Mouse (Mus musculus): Measurements from ENCODE around the gene Ehd3. TPM values are rescaled to one million over a fixed set of nuclear protein-coding genes. Genes with fewer than 3 reads are reported as not detected.
A peak's percentile ranks its signal among the peaks of the same experiment; 100 is the strongest.

The Ehd3 gene
- total RNA-seq (2014; fragmentation: Nextera tagmentation) (1.4 and 5.9 TPM in 2 replicates), total RNA-seq (2017) (3.3 and 3.9 TPM in 2 replicates)

DNA sequence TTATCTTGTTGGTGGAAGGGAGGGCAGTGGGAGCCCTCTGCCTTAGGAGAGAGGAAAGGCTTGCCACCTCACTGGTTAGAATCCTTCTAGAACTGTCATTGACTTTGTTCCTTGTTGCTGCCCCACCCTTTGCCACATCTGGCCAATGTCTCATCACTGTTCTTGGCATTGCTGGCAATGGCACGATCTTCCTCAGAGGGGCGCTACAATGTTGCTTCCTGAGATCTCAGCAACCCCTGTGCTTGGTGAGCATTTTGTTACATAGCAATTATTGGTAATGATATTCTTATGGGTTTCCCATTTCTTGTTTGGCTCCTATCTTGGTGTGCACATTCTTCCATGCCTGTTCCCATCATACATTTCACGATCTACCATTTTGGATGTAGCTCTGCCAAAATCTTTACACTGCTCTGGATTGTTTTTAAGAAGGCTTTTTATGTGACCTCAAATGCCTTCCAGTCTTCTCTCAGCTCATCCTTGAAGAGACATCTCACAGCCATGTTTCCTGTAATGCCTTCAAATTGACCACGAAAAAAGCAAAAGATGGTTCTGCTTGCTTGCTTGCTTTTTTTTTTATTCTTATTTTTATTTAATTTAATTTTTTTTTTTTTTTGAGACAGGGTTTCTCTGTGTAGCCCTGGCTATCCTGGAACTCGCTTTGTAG is at the start of gene Ehd3:
Ehd3 (plus strand) TSS at position 614 of the 664 bp plus-strand sequence.
- no peak for ATAC-seq (replicated peaks; ENCODE audit: low FRiP score, low TSS enrichment, poor library complexity, severe bottlenecking)

DNA sequence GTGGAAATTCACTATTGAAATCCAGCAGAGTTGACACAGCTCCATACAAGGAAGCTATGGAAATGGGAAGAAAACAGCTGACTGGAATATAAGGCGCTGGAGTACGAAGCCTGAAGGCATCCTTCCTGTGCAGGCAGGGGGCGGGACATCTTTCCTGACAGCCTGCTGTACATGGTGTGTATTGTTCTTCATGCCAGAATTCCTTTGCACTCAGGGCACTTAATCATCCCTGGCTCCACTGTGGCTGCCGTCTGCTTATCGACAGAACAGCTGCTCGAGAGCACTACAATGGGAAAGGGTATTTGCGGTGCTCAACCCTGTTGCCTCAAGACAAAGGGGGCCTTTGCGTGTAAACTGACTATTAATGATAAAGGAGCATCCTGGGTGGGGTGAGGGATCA is 33.0 kb upstream of the Ehd3 start:
- no peak for ATAC-seq (replicated peaks; ENCODE audit: low FRiP score, low TSS enrichment, poor library complexity, severe bottlenecking)

DNA sequence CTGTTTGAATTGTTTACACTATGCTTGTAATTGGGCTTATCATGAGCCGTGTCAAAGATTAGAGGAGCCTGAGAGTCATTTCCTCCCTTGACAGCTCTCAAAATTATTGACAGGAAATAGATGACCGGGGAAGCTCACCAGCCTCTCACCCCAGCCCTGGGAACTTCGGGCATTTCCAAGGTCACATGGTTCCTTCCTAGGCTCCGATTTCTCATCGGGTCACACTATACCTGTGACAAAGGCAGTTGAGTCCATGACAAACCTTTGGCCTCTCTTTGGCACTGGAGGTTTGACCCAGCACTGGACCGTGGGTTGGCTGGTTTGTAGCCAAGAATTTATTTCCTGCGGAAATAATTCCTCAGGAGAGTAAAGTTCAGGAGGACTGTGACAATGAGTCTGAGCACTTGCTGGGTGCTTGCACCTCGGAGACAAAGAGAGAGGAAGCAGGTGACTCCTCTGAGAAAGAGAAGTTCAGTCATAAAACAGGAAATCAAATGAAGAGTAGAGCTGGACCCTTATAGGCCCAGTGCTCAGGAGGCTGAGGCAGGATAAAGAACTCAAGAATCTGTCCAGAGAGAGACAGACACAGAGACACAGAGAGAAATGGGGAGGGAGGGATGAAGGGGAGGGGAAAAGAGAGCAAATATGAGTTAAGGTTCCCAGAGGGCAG is 17.2 kb upstream of the Ehd3 start:
- no peak for ATAC-seq (replicated peaks; ENCODE audit: low FRiP score, low TSS enrichment, poor library complexity, severe bottlenecking)

DNA sequence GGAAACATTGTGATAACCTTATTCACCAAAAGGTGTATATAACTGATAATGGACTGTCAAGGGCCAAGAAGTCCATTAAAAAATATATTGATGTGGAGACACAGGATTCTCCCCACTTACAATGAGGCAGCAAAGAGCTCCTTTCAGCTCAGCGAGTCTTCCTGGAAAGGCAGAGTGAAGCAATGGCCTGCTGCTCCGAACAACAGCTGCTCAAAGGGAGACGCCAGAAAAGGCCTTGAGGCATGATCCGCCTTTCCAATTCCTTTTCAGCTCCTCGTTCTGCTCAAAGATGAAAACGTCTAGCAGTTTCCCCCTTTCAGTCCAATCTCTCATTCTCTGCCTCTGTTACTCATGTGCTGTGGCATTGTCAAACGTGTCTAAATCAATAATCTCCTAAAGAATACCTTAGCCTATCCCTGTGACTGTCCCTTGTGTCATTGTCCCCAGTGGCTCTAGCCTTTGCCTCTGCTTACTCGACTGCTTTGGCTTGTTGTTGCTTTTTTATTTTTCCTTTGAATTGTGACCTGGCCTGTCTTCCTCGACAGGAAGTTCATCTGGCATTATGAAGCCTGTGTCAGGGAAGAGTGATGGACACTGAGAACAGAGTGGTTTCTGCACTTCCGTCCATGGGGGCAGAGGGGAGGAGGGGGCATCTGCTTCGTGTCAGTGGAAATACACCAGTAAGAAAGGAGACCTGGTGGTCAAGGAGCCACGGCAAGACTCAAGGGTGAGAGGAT is 13.5 kb upstream of the Ehd3 start:
- ATAC-seq (replicated peaks; ENCODE audit: low FRiP score, low TSS enrichment, poor library complexity, severe bottlenecking) = no peak

DNA sequence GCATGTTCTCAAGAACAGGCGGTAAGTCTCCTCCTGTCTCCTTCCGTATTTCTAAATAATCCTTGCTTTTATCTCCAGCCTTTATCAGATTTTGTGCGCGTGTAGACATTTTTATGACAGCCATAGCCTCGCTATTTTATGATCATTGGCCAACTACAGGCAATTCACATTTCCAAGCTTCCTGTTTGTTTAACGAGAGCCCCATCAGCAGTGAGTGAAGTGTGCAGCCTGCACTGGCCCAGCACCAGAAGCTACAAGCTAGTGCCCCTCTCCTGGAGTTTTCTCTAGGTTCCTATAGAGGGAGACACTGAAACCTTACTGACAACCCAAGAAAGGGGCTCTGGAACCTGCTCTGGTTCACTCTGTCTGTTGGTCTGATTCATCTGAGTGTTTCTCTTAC is 7.1 kb upstream of the Ehd3 start:
- no peak for ATAC-seq (replicated peaks; ENCODE audit: low FRiP score, low TSS enrichment, poor library complexity, severe bottlenecking)

DNA sequence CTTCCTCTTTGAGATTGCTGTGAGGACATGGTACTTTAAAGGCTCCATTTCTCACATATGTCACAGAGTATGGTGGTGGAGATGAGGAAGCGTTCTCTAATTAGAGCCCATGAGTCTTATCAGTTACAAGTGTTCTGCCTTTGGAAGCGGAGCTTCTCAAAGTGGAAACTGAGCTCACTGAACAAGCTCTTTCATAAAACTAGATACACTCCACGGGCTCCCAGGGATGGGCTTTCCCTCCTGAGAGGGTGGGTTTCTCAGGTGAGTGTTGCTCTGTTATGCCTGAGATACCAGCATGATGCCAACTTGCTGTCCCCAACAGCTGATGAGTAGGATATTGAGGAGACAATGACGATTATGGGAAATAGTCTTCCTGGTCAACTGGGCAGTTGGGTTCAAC is 6.2 kb upstream of the Ehd3 start:
- no peak for ATAC-seq (replicated peaks; ENCODE audit: low FRiP score, low TSS enrichment, poor library complexity, severe bottlenecking)

DNA sequence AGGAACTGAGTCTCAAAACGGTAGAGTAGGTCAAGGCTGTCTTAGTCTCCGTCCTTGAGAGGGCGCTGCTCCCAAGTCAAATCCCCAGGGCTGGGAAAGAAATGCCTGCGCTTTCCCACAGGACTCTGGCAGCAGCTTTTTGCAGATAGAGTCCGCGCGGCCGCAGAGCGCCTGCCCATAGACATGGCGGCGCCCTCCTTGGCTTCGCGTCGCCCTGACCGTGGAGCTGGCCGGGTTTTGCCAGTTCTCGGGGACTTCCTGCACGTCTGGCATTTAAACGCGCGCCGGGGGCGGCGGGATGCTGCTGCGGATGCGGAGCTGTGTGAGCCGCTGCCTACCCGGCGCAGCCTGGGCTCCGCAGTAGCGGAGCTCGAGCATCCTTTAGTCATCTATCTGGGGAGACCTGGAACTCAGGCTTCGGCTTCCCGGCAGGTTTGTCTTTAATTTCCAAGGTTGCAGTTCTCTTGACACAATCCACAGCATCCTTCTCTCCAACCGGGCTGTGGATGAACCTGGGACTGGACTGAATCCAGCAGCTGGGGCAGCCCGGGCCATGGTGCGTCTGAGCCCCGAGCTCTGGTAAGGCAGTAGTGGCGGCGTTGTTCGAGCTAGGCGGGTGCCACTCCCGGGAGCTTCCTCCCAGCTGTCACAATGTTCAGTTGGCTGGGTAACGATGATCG is 798 bp downstream of the Ehd3 start:
- ATAC-seq (replicated peaks; ENCODE audit: low FRiP score, low TSS enrichment, poor library complexity, severe bottlenecking) = peak; percentile 83

DNA sequence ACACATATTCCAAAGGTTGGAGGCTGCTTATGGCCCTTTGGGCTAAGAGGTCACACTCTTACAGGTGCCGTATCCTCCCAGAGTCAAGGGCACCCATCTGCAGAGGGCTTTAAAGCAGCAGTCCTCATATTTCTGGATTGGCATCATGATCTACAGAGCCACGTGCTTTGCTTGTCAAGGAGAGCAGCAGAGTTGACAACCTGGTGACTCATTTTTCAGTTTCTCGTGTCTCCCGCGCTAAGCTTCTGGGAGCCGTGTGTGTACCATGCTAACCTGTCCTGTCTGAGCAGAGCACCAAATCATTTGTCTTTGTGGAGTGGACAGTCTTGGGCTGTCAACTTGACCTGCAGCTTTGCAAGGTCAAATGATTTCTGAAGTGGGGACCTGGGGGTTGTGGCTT is 2.4 kb downstream of the Ehd3 start:
- ATAC-seq (replicated peaks; ENCODE audit: low FRiP score, low TSS enrichment, poor library complexity, severe bottlenecking) = no peak

DNA sequence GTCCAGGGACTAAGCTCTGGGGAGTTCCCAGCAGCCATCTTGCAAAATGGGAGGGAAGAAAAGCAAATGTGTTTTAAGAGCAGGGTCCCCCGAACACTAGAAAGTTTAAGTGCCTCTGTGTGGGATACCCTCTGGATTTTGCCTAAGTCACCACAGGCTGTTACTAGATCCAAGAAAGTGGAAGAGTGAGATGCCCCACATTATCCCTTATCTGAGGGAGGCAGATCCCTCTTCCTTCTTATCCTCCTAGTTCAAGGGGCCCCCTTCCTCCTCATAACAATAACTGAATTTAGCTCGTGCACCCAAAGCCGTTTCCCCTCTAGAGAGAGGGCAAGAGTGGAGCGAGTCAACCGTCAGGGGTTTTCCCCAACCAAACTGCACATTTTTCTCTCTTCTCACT is 3.3 kb downstream of the Ehd3 start:
- ATAC-seq (replicated peaks; ENCODE audit: low FRiP score, low TSS enrichment, poor library complexity, severe bottlenecking) = no peak

DNA sequence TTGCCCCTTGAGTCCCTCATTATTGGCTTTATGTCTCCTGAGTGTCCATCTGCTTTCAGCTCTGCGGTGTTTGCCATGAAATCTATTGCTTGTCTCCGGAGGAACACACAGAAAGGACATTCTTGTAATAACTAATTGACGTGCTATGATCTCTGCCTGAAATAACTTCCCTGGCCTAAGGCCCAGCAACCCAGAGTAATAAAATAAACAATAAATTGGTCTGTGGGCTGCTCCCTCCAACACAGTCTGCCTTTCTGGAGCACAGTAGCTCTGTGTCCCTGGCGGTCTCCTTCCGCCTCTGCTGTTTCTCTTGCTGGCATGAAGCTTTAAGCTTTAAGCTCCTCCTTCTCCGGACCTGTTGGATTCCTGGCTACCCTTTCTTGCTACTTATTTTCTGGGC is 4.5 kb downstream of the Ehd3 start:
- no peak for ATAC-seq (replicated peaks; ENCODE audit: low FRiP score, low TSS enrichment, poor library complexity, severe bottlenecking)

DNA sequence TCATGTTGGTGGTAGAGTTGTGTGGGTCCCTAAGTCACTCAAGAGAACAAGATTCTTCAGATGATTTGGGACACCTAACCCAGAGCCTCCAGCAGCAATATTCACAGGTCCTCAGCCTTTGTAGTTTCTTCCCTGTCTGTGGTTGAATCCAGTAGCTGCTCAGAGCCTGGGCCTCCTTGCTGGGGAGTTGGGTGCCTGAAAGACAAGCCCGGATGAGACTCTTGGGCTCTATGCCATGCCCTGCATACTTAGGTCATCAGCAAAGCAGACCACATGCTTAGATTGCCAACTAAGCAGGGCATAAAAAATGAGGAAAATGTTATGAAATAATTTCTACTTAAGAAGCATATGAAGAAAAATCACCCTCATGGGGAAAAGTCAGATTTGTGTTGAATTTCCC is 6.9 kb downstream of the Ehd3 start:
- ATAC-seq (replicated peaks; ENCODE audit: low FRiP score, low TSS enrichment, poor library complexity, severe bottlenecking) = no peak

DNA sequence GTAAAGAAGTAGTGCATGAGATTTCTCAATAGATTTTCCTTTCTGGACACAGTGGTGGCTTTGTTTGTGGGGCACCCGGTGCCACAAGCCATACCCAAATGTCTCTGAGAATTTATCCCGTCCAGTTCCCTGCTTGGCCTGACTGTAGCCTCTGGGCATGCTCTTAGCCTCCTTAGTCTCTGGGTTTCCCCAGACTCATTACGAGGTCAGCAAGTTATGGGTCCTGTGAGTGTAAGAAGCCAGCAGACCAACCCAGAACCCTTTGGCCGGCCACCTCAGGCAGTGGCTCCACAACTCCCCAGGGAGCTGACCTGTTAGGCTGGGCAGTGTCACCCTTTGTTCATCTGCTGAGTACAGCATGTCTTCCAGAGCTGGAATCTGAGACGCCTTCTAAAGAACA is 7.6 kb downstream of the Ehd3 start:
- no peak for ATAC-seq (replicated peaks; ENCODE audit: low FRiP score, low TSS enrichment, poor library complexity, severe bottlenecking)

DNA sequence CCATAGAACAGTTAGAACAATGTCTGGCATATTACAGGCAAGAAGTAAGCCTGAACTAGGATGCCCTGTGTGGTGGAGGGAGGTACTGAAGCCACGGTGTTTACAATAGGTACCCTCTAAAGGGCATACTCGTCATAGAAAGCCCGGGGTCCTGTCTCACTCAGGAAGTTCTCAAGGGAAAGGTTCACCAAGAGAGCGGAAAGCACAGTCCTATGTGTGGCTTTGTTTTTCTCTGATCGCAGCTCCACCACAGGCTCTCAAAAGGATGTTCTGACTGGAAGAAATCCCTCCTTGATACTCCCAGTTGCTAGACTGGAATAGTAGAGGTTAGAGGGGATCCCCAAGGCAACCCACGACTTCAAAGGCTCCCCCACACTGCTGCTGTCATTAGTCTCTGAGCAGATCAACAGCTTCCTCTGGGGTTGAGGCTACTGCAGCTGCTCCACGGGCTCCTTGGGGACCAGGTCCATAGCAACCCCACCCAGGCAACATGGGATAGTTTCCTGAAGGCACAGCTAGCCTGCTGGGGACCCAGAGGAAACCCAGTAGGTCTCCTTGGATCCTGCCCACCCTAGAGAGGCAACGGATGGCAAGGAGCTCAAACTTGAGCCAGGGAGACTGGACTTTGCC is 9.2 kb downstream of the Ehd3 start:
- ATAC-seq (replicated peaks; ENCODE audit: low FRiP score, low TSS enrichment, poor library complexity, severe bottlenecking) = no peak

DNA sequence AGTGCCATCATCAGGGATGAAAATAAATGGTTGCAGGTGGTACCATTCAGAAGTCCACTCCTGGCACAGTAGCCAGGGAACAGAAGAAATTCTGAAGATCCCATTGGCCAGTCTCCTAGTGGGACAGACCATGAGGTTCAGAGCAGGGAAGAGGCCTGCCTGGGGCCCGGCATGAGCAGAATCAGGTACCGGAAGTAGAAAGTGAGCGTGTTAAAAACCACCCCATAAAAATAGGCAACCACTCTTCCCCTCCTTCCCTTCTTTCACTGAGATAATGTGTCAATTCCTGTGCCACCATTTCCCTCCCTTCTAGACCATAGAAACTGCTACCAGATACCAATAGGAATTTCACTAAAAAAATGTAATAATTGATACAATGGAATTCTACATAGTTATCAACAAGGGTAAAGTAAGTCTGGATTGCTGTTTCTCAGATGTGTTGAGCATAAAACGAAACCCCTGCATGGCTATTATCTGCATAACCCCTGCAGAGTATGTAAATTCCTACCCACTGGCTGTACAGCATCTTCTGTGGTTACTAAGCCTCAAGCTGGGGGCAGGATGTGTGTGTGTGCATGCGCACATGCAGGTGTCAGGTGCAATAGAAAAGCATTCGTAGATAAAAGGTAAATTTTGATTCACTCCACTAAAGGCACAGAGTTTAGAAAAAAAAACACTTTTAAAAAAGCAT is 10.7 kb downstream of the Ehd3 start:
- ATAC-seq (replicated peaks; ENCODE audit: low FRiP score, low TSS enrichment, poor library complexity, severe bottlenecking) = no peak

DNA sequence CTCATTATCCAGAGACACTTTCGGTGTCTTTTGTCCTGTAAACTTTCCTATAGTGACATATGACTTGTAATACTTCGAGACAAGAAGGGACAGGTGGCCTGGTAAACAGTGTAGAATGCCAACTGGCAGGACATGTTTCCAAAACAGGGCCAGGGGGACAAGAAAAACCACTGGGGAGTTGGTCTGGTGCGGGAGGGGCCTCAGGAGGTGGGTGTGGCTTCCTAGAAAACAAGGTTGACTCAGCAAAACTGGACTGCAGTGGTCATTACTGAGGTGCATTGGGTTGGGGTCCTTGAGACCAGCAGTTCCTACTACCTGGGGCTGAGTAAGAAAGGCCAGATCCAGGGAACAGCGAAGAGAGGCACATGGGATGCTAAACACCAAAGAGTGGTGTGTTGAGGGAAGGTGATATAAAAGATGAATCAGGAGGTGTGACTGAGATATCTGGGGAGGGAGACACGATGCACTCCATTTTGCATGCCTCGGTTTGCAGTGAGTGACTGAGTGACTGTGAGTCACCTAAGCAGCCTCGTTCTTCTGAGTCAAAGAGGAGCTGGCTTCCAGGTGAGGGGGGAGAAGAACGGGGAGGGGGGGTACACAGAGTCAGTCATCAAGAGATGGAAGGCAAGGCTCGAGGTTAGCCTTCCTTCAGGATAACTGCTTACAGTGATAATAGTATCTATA is 13.9 kb downstream of the Ehd3 start:
- no peak for ATAC-seq (replicated peaks; ENCODE audit: low FRiP score, low TSS enrichment, poor library complexity, severe bottlenecking)

DNA sequence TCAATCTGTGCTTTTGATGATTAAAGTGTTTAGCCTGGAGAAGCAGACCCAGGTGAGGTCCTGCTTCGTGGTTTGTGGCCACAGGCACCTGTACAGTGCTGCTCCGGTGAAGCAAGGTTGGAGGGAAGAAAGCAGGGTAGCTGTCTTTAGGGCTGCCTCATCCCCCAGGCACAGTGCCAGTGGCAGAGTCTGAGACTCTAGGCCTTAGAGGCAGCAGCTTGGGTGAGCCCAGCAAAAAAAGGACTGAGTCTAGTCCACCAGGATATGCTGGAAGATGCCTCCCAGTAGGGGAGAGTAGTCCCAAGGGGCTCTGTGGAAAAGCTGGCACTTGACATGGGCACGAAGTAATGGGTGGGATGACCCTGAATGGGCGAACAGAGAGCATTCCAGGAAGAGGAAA is 15.0 kb downstream of the Ehd3 start:
- ATAC-seq (replicated peaks; ENCODE audit: low FRiP score, low TSS enrichment, poor library complexity, severe bottlenecking) = no peak

DNA sequence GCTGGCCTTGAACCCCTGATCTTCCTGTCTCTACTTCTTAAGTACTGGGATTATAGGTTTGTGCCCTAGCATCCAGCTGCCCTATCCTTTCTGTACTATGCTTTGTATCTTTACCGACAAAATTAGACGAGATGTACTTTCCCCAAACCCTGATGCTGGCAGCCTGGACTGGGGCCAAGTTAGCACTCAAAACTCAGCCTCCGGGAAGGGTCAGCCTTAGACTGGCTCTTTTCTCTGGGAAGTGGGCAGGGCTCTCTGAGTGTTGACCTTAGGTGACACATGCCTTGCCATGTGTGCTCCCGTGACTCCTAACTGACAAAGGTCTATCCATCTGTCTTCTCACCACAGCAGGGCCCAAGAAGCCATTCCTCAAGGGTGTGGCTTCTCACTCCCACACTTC is 16.8 kb downstream of the Ehd3 start:
- no peak for ATAC-seq (replicated peaks; ENCODE audit: low FRiP score, low TSS enrichment, poor library complexity, severe bottlenecking)

DNA sequence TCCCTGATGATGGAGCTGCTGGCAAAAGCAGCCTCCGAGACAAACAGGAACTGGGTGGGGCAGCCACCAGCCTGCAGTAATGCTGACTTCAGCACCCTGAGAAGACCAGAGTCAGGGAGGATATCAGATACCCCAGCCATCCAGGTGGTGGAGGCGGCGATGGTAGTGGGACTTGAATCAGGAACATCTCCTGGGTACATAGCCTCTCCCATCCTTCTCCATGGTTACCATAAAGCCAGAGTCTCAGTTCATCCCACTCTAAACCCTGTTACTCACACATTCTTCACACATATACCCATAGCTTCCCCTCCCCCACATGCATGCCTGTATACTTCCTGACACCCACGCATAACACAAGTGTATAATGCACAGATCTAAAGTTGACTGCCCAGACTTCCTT is 18.3 kb downstream of the Ehd3 start:
- no peak for ATAC-seq (replicated peaks; ENCODE audit: low FRiP score, low TSS enrichment, poor library complexity, severe bottlenecking)
